Mouse (Mus musculus) embryo, embryonic 10.5 days (tissue): ENCODE measurements around the gene Npas4.
A peak's percentile ranks its signal among the peaks of the same experiment; 100 is the strongest.
"Not testable (repeated sequence)": the region's sequence is repeated elsewhere in the genome, so short reads cannot be mapped to it uniquely, and the experiment has no call there.

Experiments
- DNase-seq: peaks from one replicate; pipeline ENCODE4 v3.0.0-alpha.2; 2015; ENCODE audit warnings: low spot score

Gene Npas4

GRCm38 (mm10) chr19:4990256-4990625 lies at the start of gene Npas4:
Gene Npas4, minus strand, starts transcription at chr19:4990316.
- no peak for DNase-seq

GRCm38 (mm10) chr19:5039301-5040114 lies 49.4 kb upstream of the Npas4 start:
- DNase-seq = peak; percentile 35

GRCm38 (mm10) chr19:5038709-5039156 lies 48.6 kb upstream of the Npas4 start, which contains the start of the genes B4gat1 and AC124502.3:
Gene B4gat1, plus strand, starts transcription at chr19:5038826.
Gene AC124502.3, plus strand, starts transcription at chr19:5038891.
- peak; percentile 95 for DNase-seq

- peak; percentile 97 for DNase-seq
Observed at GRCm38 (mm10) chr19:5037678-5038571, 47.8 kb upstream of the Npas4 start.

GRCm38 (mm10) chr19:5036577-5036976 lies 46.5 kb upstream of the Npas4 start:
- DNase-seq = no peak

GRCm38 (mm10) chr19:5032686-5033085 lies 42.6 kb upstream of the Npas4 start:
- DNase-seq = no peak

- no peak for DNase-seq
Observed at GRCm38 (mm10) chr19:5026111-5026510, 36.0 kb upstream of the Npas4 start.

GRCm38 (mm10) chr19:5023621-5024479 lies 33.7 kb upstream of the Npas4 start, which contains the start of gene Slc29a2:
Gene Slc29a2, plus strand, starts transcription at chr19:5023860.
- peak; percentile 98 for DNase-seq

- DNase-seq = no peak
Observed at GRCm38 (mm10) chr19:5021416-5021815, 31.3 kb upstream of the Npas4 start.

GRCm38 (mm10) chr19:5018191-5018590 lies 28.1 kb upstream of the Npas4 start:
- DNase-seq = no peak

GRCm38 (mm10) chr19:5017611-5018010 lies 27.5 kb upstream of the Npas4 start:
- no peak for DNase-seq

- DNase-seq = peak; percentile 86
Observed at GRCm38 (mm10) chr19:5016782-5017181, 26.7 kb upstream of the Npas4 start.

- DNase-seq = peak; percentile 33
Observed at GRCm38 (mm10) chr19:5016221-5016742, 26.2 kb upstream of the Npas4 start.

- DNase-seq = peak; percentile 74
Observed at GRCm38 (mm10) chr19:5014961-5015398, 24.9 kb upstream of the Npas4 start.

- no peak for DNase-seq
Observed at GRCm38 (mm10) chr19:5013138-5013537, 23.0 kb upstream of the Npas4 start.

- DNase-seq = no peak
Observed at GRCm38 (mm10) chr19:5004925-5005324, 14.8 kb upstream of the Npas4 start.

GRCm38 (mm10) chr19:5003644-5004043 lies 13.5 kb upstream of the Npas4 start:
- not testable (repeated sequence) for DNase-seq

GRCm38 (mm10) chr19:5001666-5002406 lies 11.7 kb upstream of the Npas4 start:
- peak; percentile 92 for DNase-seq

- no peak for DNase-seq
Observed at GRCm38 (mm10) chr19:4999445-5000140, 9.5 kb upstream of the Npas4 start.

- DNase-seq = no peak
Observed at GRCm38 (mm10) chr19:4994043-4994442, 3.9 kb upstream of the Npas4 start.
